9 mouse cellular contexts compared by ENCODE assay signal in genomic region chr12:27082624-27083023, GRCm38 (mm10).
DNase-seq lines count a peak whose midpoint lies in the region; ATAC-seq lines count a peak whose summit lies in the region.
"Had no signal": no experiment of that assay in that cellular context is flagged by ENCODE, and none has a peak within 500 bp of the region (broad histone marks: within the 10 kb centered on the region; RNA-seq: fewer than 3 reads in every experiment).

No protein-coding gene starts in this region.

- no peaks in the 10 kb centered on the region for H3K9me3 ChIP-seq in heart, embryonic 10.5 days
- no peaks in the 10 kb centered on the region for H3K9me3 ChIP-seq in midbrain, embryonic 12.5 days

- peak overlapping the region; percentile 56 for H3K4me2 ChIP-seq in midbrain, embryonic 12.5 days (replicated peaks)

- no peaks in the 10 kb centered on the region for H3K36me3 ChIP-seq in heart, embryonic 10.5 days
- H3K36me3 ChIP-seq in midbrain, embryonic 12.5 days: no peaks in the 10 kb centered on the region

- H3K4me1 ChIP-seq in heart, embryonic 10.5 days: peaks cover 23% of the 10 kb centered on the region
- peaks cover 48% of the 10 kb centered on the region for H3K4me1 ChIP-seq in midbrain, embryonic 12.5 days

- peak overlapping the region; percentile 81 for H3K27ac ChIP-seq in heart, embryonic 10.5 days
- H3K27ac ChIP-seq in midbrain, embryonic 12.5 days (replicated peaks): peak overlapping the region; percentile 98

- peak overlapping the region; percentile 52 for H3K4me3 ChIP-seq in heart, embryonic 10.5 days
- H3K4me3 ChIP-seq in midbrain, embryonic 12.5 days: peak overlapping the region; percentile 33

- H3K27me3 ChIP-seq in heart, embryonic 10.5 days (ENCODE audit: insufficient read depth, poor library complexity, severe bottlenecking): no peaks in the 10 kb centered on the region
- H3K27me3 ChIP-seq in midbrain, embryonic 12.5 days: no peaks in the 10 kb centered on the region
- H3K27me3 ChIP-seq: CH12.LX had no signal

- peak; percentile 93 for ATAC-seq in midbrain, embryonic 12.5 days (ENCODE audit: low FRiP score, low read depth)

- intact Hi-C loops in heart, postnatal 25 days (cut with DNase I): no loop called here

- peak overlapping the region; percentile 43; the same call in 1 of the 2 replicates for H3K9ac ChIP-seq in midbrain, embryonic 12.5 days (replicated peaks)

- DNase-seq in heart, embryonic 10.5 days (ENCODE audit: low spot score): no peak
- DNase-seq in heart, postnatal 25 days (ENCODE audit: low spot score): no peak
- peak; percentile 96 for DNase-seq in ZHBTc4 (ENCODE audit: low read depth, low spot score)
- DNase-seq in frontal cortex, adult 2 months (ENCODE audit: extremely low spot score in 1 of 2, low spot score in 1 of 2): peak; percentile 56 to 85
- peak; percentile 62 for DNase-seq in left cerebral cortex, adult 11 months (ENCODE audit: low spot score)
- no peak for DNase-seq in urinary bladder, postnatal 36 days (ENCODE audit: low spot score in 2 of 2)
- no peak for DNase-seq in thymus, postnatal 14 days

- 2% methylated on average over 8 of the region's 8 CpGs for WGBS in heart, embryonic 10.5 days
- 2% methylated on average over 8 of the region's 8 CpGs for WGBS in midbrain, embryonic 12.5 days

Comparison
In these comparisons a context has a peak if more than half of its experiments do, and no peak if none do; other contexts are left out.
1. DNase-seq: peak in ZHBTc4 (single experiment), frontal cortex, adult 2 months (2 of 2) and left cerebral cortex, adult 11 months (single experiment); none in heart, embryonic 10.5 days (single experiment), heart, postnatal 25 days (single experiment), urinary bladder, postnatal 36 days (0 of 2) and thymus, postnatal 14 days (single experiment).